Mouse (Mus musculus) G1E-ER4 (cell line): ENCODE data around the gene Gm28308. TPM values are rescaled to one million over a fixed set of nuclear protein-coding genes. Genes with fewer than 3 reads are reported as not detected.

Experiments
- GATA1 ChIP-seq: IDR thresholded peaks from one replicate; pipeline ENCODE4 v1.8.0; 2012; ENCODE audit warnings: low read length, inconsistent platforms
- polyA plus RNA-seq: library from polyadenylated mRNA; stranded (reverse); fragments of >175 nt; gene quantifications from 2 replicates; pipeline ENCODE4 v1.2.3, GENCODE M21; 2012

Gene Gm28308
- polyA plus RNA-seq, 1 experiment, result not detected

DNA sequence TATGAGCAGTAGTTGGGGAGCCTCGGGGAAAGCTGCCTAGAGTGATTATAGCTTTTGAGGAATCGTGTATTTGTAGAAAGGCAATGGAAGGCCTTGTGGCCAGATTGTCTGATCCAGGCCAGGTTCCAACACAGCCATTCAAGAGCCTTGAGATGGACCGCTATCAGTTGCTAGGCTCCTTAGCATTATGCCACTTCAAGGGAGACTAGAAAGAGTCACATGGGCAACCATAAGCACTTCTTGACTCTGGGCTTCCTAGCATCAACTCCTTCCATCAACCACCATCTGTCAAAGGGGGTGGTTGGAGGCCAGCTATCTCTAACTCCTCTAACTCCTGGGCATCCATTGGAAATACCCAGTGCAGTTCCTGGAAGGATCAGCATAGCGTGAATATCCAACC lies 36.7 kb upstream of the Gm28308 start:
- no peak for TF ChIP-seq GATA1

GRCm38 (mm10) chr6:52249415-52249738 lies 36.2 kb upstream of the Gm28308 start:
- TF ChIP-seq GATA1, result no peak

DNA sequence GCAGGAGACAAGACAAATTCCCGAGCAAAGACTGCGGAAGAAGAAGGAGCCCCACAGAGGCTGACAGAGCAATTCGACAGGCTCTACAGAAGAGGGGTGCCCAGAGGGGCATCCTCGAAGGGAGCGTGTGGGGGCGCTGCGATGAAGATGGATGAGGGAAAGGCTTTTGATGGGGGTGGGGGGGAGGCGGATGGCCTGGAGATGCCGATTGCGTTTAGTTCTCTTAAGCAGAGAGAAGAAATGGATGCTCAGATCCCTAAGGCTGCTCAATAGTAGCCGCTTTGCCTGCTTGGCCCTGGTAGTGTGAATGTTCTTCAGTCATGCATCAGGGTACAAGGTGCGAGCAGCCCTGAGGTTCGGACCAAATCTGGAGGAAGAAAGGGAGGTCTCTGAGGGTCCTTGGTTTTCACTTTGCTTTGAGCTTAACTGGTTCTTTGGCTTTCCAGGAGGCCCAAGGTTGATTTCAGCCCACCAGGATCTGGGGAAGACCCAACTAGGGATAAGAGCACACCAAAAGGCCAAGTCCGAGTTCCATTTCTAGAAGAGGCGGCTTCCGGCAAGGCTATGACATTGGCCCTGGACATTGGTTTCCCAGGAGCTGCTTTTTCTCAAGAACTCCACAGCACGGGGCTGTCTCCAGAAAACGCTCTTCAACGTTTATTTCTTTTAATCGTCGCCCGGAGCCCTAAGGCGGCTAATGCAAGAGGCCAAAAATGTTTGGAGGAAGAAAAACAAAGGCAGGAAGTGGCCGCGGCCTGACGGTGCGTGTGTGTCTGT lies 35.7 kb upstream of the Gm28308 start:
- no peak for TF ChIP-seq GATA1

DNA sequence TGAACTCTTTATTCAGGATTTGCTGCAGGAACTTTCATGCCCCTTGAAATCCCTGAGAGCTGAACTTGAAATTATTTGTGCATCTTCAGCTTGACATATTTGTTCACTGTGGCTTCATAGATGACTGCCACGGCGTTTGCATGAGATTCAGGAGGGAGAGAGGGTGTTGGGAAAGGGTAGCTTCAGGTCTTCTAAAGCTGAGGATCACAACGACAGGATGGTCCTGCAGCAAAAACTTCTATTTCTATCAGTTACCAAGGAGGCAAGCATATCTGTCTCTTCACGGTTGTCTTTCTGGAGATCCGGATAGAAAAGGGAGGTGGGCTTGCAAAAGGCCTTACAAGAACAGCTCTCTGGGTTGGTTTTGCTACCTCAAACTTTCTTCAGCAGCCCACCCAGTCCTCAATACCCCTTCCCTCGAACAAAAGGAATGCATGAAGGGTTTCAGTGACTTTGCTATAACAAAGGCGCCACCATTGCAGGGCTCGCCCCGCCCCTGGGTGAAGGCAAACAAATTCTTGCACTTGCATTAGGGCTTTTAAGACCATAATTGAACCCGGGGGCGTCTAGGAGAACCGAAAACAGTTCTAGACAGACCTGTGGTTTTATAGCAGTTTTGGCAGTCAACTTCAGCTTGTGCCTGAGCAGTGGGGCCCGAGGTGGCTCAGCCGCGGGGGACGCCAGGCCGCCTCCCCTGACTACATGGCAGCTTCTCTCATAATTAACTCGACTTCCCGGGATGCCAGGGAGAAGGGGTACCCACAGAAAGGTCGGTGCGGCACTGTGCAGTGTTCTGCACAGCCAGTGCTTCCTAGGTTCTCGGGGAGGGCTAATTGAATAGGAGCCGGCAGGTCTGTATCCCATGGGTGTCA lies 34.9 kb upstream of the Gm28308 start:
- TF ChIP-seq GATA1, result no peak

DNA sequence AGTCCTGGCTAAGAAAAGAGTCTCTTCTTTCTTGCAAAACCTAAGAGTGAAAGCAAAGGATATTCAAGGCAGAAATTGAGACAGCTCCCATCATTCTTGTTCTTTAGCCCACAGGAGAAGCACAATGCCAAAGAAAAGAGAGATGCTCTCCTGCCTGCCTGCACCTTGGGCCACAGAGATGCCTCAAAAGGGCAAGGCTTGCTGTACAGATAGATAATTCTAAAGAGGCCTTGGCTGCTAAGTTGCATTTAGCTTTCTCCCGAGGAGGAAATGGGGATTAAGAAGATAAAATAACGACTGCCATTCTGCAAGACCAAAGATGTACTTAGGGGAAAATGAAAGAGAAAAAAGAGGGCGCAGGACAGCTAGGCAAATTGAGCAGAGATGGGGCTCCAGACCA lies 33.8 kb upstream of the Gm28308 start:
- TF ChIP-seq GATA1, result no peak

DNA sequence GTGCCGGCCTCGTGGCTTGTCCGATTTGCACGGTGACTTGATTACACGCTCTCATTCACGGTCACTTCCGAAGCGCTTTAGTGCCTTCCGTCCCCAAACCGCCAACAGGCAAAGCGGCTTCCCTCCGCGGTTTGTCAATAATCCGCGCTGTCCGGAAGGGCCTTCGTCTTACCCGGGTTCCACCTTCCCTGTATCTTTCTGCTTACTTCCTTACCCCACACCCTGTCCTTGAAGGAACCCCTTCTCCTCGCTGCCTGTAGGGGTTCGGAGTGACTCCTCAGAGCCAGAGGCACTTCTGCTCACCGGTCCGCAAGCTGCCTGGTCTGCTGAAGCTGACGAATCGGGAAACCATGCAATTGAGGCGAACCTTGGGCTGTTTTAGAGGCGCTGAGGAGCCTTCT lies 33.3 kb upstream of the Gm28308 start:
- no peak for TF ChIP-seq GATA1

- TF ChIP-seq GATA1, result no peak
These were observed 32.6 kb upstream of the Gm28308 start, which contains the start of gene Hoxa11 for GRCm38 (mm10) chr6:52245757-52246142. Gene Hoxa11, minus strand, starts transcription at chr6:52245810.

DNA sequence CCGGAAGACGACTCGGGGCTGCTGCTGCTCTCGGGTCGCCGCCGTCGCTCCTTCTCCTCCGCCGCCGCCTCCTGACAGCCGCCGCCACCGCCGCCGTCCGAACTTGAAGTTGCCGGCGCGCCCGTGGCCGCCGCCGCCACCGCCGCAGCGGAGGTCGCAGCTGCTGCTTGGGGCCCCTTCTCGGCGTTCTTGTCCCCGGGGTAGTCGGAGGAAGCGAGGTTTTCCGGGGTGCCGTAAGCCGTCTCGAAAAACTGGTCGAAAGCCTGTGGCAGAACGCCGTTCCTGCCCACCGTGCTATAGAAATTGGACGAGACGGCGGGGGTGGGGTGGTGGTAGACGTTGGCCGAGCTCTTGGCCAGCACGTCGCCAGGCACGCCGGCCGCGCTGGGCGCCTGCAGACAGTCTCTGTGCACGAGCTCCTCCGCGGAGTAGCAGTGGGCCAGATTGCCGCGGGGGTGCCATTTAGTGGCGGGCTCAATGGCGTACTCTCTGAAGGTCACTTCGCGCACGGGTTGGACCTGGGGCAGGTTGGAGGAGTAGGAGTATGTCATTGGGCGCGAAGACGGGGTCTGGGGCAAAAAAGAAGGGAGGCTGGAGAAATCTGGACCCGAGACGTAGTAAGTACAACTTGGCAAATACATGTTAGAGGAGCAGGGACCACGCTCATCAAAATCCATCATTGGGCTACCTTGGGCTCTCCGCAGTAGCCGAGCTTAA lies 32.1 kb upstream of the Gm28308 start:
- no peak for TF ChIP-seq GATA1

GRCm38 (mm10) chr6:52244471-52245039 lies 31.4 kb upstream of the Gm28308 start:
- no peak for TF ChIP-seq GATA1

GRCm38 (mm10) chr6:52243681-52244121 lies 30.6 kb upstream of the Gm28308 start:
- no peak for TF ChIP-seq GATA1

GRCm38 (mm10) chr6:52242801-52243332 lies 29.7 kb upstream of the Gm28308 start:
- no peak for TF ChIP-seq GATA1

DNA sequence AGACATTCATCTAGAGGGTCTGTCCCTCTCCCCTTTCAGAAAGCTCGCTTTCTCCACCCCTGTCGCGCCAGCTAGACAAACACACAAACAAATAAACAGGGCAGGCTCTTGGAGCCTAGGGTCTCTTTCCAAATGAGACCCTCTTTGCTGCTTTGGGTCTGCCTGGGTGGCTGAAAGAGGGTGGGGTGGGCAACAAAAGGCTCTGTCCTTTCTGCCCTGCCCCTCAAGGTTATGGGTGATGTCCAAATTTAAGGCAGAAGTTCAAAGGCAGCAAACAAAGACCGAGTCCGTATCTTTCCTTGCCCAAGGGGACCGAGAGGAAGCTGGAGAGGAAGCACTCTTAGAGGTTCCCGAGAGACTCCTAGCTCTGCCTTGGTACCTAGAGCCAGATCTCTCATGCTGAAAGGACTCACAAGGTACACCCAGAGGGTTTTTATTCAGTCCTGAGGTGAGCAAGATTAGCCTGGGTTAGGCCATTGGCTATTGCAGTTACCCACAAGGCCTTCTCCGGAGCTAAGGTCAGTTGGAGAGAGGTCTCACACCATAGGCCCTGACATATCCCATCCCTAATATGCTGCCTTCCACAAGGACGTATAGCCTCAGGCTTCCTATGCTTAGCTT lies 28.0 kb upstream of the Gm28308 start:
- TF ChIP-seq GATA1, result no peak

- TF ChIP-seq GATA1, result no peak
These were observed 27.4 kb upstream of the Gm28308 start, which contains the start of gene Hoxa10 for GRCm38 (mm10) chr6:52240389-52241000. Gene Hoxa10, minus strand, starts transcription at chr6:52240854.

- TF ChIP-seq GATA1, result no peak
These were observed 26.7 kb upstream of the Gm28308 start for GRCm38 (mm10) chr6:52239625-52240388.
